Mouse (Mus musculus) heart, adult 2 months (tissue): ENCODE measurements around the gene AW549877. TPM values are rescaled to one million over a fixed set of nuclear protein-coding genes. Genes with fewer than 3 reads are reported as not detected.

Experiments used
- DNase-seq, 2 experiments: peaks; one replicate each; pipeline ENCODE4 v3.0.0; 2021
- H3K27ac ChIP-seq: fragments of 200-600 bp; 2 replicates; pipeline ENCODE4 v1.8.1; 2022
- H3K27me3 ChIP-seq: fragments of 200-500 bp; 2 replicates; pipeline ENCODE4 v1.6.1; 2012; ENCODE audit warnings: mild to moderate bottlenecking, low read length, inconsistent platforms, mixed read lengths; ENCODE audit not compliant: control insufficient read depth, insufficient read depth
- H3K36me3 ChIP-seq: fragments of 200-500 bp; 2 replicates; pipeline ENCODE4 v1.6.1; 2012; ENCODE audit warnings: low read length, inconsistent platforms; ENCODE audit not compliant: control insufficient read depth, insufficient read depth
- H3K4me1 ChIP-seq: fragments of 200-500 bp; 2 replicates; pipeline ENCODE4 v1.6.1; 2011; ENCODE audit warnings: low read length; ENCODE audit not compliant: control insufficient read depth, insufficient read depth
- H3K4me3 ChIP-seq: fragments of 200-600 bp; 2 replicates; pipeline ENCODE4 v1.8.1; 2022
- H3K79me2 ChIP-seq: fragments of 200-500 bp; replicated peaks from 2 replicates; pipeline ENCODE4 v1.6.1; 2012; ENCODE audit warnings: mild to moderate bottlenecking, inconsistent platforms, low read length, moderate library complexity, mixed read lengths; ENCODE audit not compliant: control insufficient read depth, insufficient read depth
- H3K9ac ChIP-seq: fragments of 200-500 bp; 2 replicates; pipeline ENCODE4 v1.6.1; 2012; ENCODE audit warnings: low read depth, mild to moderate bottlenecking, control low read depth, inconsistent platforms, low read length, mixed read lengths
- CTCF ChIP-seq: fragments of 200-600 bp; IDR thresholded peaks from 2 replicates; pipeline ENCODE4 v1.8.1; 2022; ENCODE audit warnings: antibody characterized with exemption, mild to moderate bottlenecking, moderate library complexity
- EP300 ChIP-seq: fragments of 200-500 bp; IDR thresholded peaks from 2 replicates; pipeline ENCODE4 v1.6.1; 2011; ENCODE audit warnings: low read depth, low read length, control low read depth; ENCODE audit not compliant: insufficient read depth
- POLR2A ChIP-seq: fragments of 200-500 bp; IDR thresholded peaks from 2 replicates; pipeline ENCODE4 v1.6.1; 2011; ENCODE audit warnings: mild to moderate bottlenecking, low read depth, low read length, control low read depth; ENCODE audit not compliant: insufficient read depth
- WGBS: fragments of 180-500 bp; shearing (Covaris S2); methylation state at CpG from one replicate; pipeline ENCODE4 v1.1.7; 2018; 5-methylcytosine and 5-hydroxymethylcytosine counted together
- intact Hi-C: fragments of 180-260 bp; cut with DNase I; formaldehyde crosslinking; loops from one replicate; pipeline ENCODE4 v1.15.1; 2025
- polyA plus RNA-seq: library from polyadenylated mRNA; depleted of rRNA; stranded (reverse); fragments of >200 nt; gene quantifications from 2 replicates; pipeline ENCODE4 v1.2.3, GENCODE M21; 2012
- total RNA-seq, 2 experiments: library from RNA; stranded (reverse); gene quantifications; 2 replicates each; pipeline ENCODE4 v1.2.3; 2021

The AW549877 gene
- total and polyA plus RNA-seq, 3 experiments: 11.7 to 21.2 (median 19.3) TPM

GRCm38 (mm10) chr15:3996267-3997010, 895 bp upstream of the AW549877 start:
- H3K79me2 ChIP-seq: no peaks in the 10 kb centered on the region
- H3K4me3 ChIP-seq: peak overlapping the region; percentile 48
- intact Hi-C loops: loop anchor here (1.0 kb wide), 1 partner anchor 31 kb away; no protein-coding TSS in a partner anchor
- peak overlapping the region; percentile 87 for H3K27ac ChIP-seq
- peaks cover 9% of the 10 kb centered on the region for H3K36me3 ChIP-seq
- 18% methylated on average over 14 of the region's 14 CpGs for WGBS
- H3K9ac ChIP-seq: peak overlapping the region; percentile 85
- no peaks in the 10 kb centered on the region; the same call in none of the 2 replicates for H3K4me1 ChIP-seq
- TF ChIP-seq POLR2A: no peak; the same call in 1 of the 2 replicates
- TF ChIP-seq EP300: no peak
- TF ChIP-seq CTCF: no peak
- no peak for DNase-seq
- no peaks in the 10 kb centered on the region for H3K27me3 ChIP-seq

GRCm38 (mm10) chr15:3994852-3995447, 594 bp downstream of the AW549877 start:
- whole genome bisulfite sequencing: 12% methylated on average over 14 of the region's 14 CpGs
- Histone ChIP-seq H3K27me3 (no peaks in the 10 kb centered on the region), H3K4me1 (no peaks in the 10 kb centered on the region; the same call in none of the 2 replicates), H3K27ac (peak overlapping the region; percentile 99), H3K79me2 (no peaks in the 10 kb centered on the region), H3K9ac (peak overlapping the region; percentile 99), H3K36me3 (peaks cover 11% of the 10 kb centered on the region), H3K4me3 (peak overlapping the region; percentile 65)
- DNase-seq: no peak
- intact Hi-C loops: loop anchor here (1.0 kb wide), 1 partner anchor 16 kb away; the partner anchor contains the start of gene Fbxo4
- no peak for TF ChIP-seq CTCF
- TF ChIP-seq EP300: no peak
- no peak for TF ChIP-seq POLR2A

DNA sequence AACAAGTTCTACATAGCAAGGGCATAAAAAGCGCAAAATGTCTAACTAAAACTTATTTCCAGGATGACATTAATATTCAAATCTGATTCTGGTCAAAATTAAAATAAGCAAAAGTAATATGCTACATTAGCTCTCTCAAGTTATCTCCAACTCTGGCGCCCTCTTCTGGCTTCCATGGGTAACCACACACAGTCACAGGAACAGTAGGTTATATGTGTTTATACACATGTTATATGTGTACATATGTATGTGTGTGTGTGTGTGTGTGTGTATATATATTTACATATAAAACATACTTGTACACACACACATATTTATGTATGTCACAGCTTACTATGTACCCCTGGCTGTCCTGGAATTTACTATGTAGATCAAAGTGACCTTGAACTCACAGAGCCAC, 7.6 kb downstream of the AW549877 start:
- Histone ChIP-seq H3K79me2 (no peaks in the 10 kb centered on the region), H3K4me1 (no peaks in the 10 kb centered on the region; the same call in 1 of the 2 replicates), H3K27me3 (no peaks in the 10 kb centered on the region), H3K27ac (no peak overlapping the region), H3K4me3 (no peak overlapping the region), H3K9ac (no peak overlapping the region), H3K36me3 (peaks cover 29% of the 10 kb centered on the region)
- WGBS: 70% methylated on average over 2 of the region's 2 CpGs
- TF ChIP-seq CTCF (peak; percentile 81), POLR2A (no peak), EP300 (no peak)
- no peak for DNase-seq
- intact Hi-C loops: no loop called here

DNA sequence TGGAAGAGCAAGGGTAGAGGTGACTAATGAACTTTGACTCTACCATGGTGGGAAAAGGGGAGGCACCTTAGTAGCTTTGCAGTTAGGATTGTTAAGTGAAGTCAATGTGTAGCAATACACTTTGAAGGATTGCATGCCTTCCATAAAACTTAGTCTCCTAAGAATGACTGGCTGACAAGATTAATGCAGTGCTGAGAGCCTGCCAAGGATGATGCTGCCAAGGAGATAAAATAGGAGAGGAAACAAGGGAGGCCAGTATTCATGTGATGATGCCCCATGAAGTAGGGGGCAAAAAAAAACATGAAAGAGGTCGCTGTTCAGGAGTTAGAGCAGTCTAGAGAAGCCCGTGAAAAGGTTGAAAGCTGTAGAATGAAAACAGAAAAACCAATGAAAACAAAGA, 10.7 kb downstream of the AW549877 start:
- Histone ChIP-seq H3K4me1 (no peaks in the 10 kb centered on the region; the same call in none of the 2 replicates), H3K9ac (no peak overlapping the region), H3K4me3 (no peak overlapping the region), H3K27ac (no peak overlapping the region), H3K27me3 (no peaks in the 10 kb centered on the region), H3K79me2 (no peaks in the 10 kb centered on the region), H3K36me3 (peaks cover 27% of the 10 kb centered on the region)
- no peak for DNase-seq
- intact Hi-C loops: no loop called here
- 74% methylated on average over 2 of the region's 2 CpGs for WGBS
- TF ChIP-seq POLR2A: no peak
- no peak for TF ChIP-seq EP300

DNA sequence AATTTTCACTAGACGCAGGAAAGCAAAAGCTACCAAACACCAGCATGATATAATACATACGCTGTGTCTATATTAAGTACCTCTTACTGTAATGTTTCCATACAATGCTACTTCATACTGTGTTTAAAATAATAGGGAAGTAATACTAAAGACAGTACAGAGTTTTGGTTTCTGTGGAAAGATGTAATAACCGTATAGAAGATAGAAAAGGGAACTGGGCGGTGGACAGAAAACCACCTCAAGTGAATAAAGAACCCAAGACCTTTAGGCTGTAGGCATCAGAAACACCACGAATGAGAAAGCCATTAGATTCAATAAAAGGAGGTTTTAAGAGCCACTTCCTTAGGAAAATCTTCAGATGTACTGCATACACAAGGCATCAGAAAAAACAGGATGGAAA, 12.8 kb downstream of the AW549877 start:
- Histone ChIP-seq H3K4me3 (no peak overlapping the region), H3K4me1 (no peaks in the 10 kb centered on the region; the same call in none of the 2 replicates), H3K36me3 (peaks cover 27% of the 10 kb centered on the region), H3K27ac (no peak overlapping the region), H3K9ac (no peak overlapping the region), H3K27me3 (no peaks in the 10 kb centered on the region), H3K79me2 (no peaks in the 10 kb centered on the region)
- TF ChIP-seq CTCF: no peak
- no peak for TF ChIP-seq EP300
- no peak for TF ChIP-seq POLR2A
- WGBS: 88% methylated on average over 5 of the region's 5 CpGs
- no peak for DNase-seq
- intact Hi-C loops: no loop called here

GRCm38 (mm10) chr15:3979871-3980270, 15.7 kb downstream of the AW549877 start:
- intact Hi-C loops: loop anchor here (1.0 to 2.0 kb wide), 3 partner anchors 14 to 46 kb away; partner anchors contain the start of gene Oxct1
- H3K27me3 ChIP-seq: no peaks in the 10 kb centered on the region
- 63% methylated on average over 3 of the region's 3 CpGs for WGBS
- TF ChIP-seq POLR2A: no peak
- no peak for TF ChIP-seq CTCF
- TF ChIP-seq EP300: no peak
- H3K4me1 ChIP-seq: no peaks in the 10 kb centered on the region; the same call in none of the 2 replicates
- peak overlapping the region; percentile 93 for H3K9ac ChIP-seq
- no peaks in the 10 kb centered on the region for H3K79me2 ChIP-seq
- peak overlapping the region; percentile 96 for H3K27ac ChIP-seq
- no peak for DNase-seq
- peaks cover 20% of the 10 kb centered on the region for H3K36me3 ChIP-seq
- peak overlapping the region; percentile 76 for H3K4me3 ChIP-seq
